Mouse (Mus musculus): ENCODE data around the gene Hivep3. TPM values are rescaled to one million over a fixed set of nuclear protein-coding genes. Genes with fewer than 3 reads are reported as not detected.

The Hivep3 gene
- polyA plus RNA-seq, 1 experiment from 2014 or later = 0.84 TPM

GRCm38 (mm10) chr4:119911071-119911904 lies 177.7 kb downstream of the Hivep3 start:
- Histone ChIP-seq H3K4me1 (replicated peaks) (no peaks in the 10 kb centered on the region), H3K4me3 (replicated peaks) (no peak overlapping the region), H3K27ac (no peak overlapping the region), H3K9ac (replicated peaks) (no peak overlapping the region), H3K27me3 (no peaks in the 10 kb centered on the region), H3K9me3 (no peaks in the 10 kb centered on the region), H3K36me3 (no peaks in the 10 kb centered on the region), H3K4me2 (no peak overlapping the region)
- ATAC-seq (ENCODE audit: insufficient number of reproducible peaks, insufficient read depth, low FRiP score, low TSS enrichment, low read depth) = no peak
- 70% methylated on average over 13 of the region's 13 CpGs for WGBS

DNA sequence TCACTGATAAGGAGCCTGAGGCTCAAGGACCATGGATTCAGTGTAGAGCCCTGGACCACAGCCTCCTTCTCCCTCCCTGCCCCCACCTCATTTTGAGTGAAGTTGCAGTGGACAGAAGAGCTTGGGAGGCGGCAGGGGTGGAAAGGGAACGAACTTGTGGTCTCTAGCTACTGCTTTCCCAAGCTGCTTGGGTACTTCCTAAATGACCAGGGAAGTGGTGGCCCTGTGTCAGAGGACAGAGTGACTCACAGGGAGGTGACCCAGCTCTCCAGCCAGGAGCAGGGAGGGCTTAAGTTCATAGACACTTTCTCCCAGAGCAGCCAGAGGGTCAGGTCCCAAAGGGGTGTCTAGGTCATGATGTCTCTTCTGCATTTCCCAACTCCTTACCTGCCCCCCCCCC lies 178.6 kb downstream of the Hivep3 start:
- no peaks in the 10 kb centered on the region for H3K36me3 ChIP-seq
- no peak overlapping the region for H3K4me3 ChIP-seq (replicated peaks)
- ATAC-seq (ENCODE audit: insufficient number of reproducible peaks, insufficient read depth, low FRiP score, low TSS enrichment, low read depth) = no peak
- H3K27me3 ChIP-seq = no peaks in the 10 kb centered on the region
- H3K9ac ChIP-seq (replicated peaks) = no peak overlapping the region
- H3K4me1 ChIP-seq (replicated peaks) = no peaks in the 10 kb centered on the region
- WGBS = 64% methylated on average over 2 of the region's 2 CpGs
- no peak overlapping the region for H3K27ac ChIP-seq
- no peak overlapping the region for H3K4me2 ChIP-seq
- H3K9me3 ChIP-seq = no peaks in the 10 kb centered on the region

- no peak overlapping the region for H3K4me3 ChIP-seq (replicated peaks)
- H3K9ac ChIP-seq (replicated peaks) = no peak overlapping the region
- WGBS = 21% methylated on average over 4 of the region's 4 CpGs
- no peak for ATAC-seq (ENCODE audit: insufficient number of reproducible peaks, insufficient read depth, low FRiP score, low TSS enrichment, low read depth)
- H3K4me1 ChIP-seq (replicated peaks) = no peaks in the 10 kb centered on the region
- H3K36me3 ChIP-seq = no peaks in the 10 kb centered on the region
- H3K4me2 ChIP-seq = no peak overlapping the region
- H3K27ac ChIP-seq = no peak overlapping the region
- no peaks in the 10 kb centered on the region for H3K27me3 ChIP-seq
- H3K9me3 ChIP-seq = no peaks in the 10 kb centered on the region
Measured at GRCm38 (mm10) chr4:119914194-119914593, 180.6 kb downstream of the Hivep3 start.

- no peaks in the 10 kb centered on the region for H3K27me3 ChIP-seq
- 72% methylated on average over 2 of the region's 2 CpGs for WGBS
- H3K36me3 ChIP-seq = no peaks in the 10 kb centered on the region
- no peaks in the 10 kb centered on the region for H3K9me3 ChIP-seq
- no peak for ATAC-seq (ENCODE audit: insufficient number of reproducible peaks, insufficient read depth, low FRiP score, low TSS enrichment, low read depth)
- H3K4me3 ChIP-seq (replicated peaks) = no peak overlapping the region
- no peak overlapping the region for H3K27ac ChIP-seq
- H3K4me2 ChIP-seq = no peak overlapping the region
- H3K4me1 ChIP-seq (replicated peaks) = no peaks in the 10 kb centered on the region
- H3K9ac ChIP-seq (replicated peaks) = no peak overlapping the region
Measured at GRCm38 (mm10) chr4:119915069-119915468, 181.5 kb downstream of the Hivep3 start.

- Histone ChIP-seq H3K36me3 (no peaks in the 10 kb centered on the region), H3K9ac (replicated peaks) (no peak overlapping the region), H3K4me3 (replicated peaks) (no peak overlapping the region), H3K27me3 (no peaks in the 10 kb centered on the region), H3K27ac (no peak overlapping the region), H3K4me2 (no peak overlapping the region), H3K4me1 (replicated peaks) (no peaks in the 10 kb centered on the region), H3K9me3 (no peaks in the 10 kb centered on the region)
- ATAC-seq (ENCODE audit: insufficient number of reproducible peaks, insufficient read depth, low FRiP score, low TSS enrichment, low read depth) = no peak
- WGBS = 75% methylated on average over 7 of the region's 7 CpGs
Measured at GRCm38 (mm10) chr4:119917502-119917901, 183.9 kb downstream of the Hivep3 start.

DNA sequence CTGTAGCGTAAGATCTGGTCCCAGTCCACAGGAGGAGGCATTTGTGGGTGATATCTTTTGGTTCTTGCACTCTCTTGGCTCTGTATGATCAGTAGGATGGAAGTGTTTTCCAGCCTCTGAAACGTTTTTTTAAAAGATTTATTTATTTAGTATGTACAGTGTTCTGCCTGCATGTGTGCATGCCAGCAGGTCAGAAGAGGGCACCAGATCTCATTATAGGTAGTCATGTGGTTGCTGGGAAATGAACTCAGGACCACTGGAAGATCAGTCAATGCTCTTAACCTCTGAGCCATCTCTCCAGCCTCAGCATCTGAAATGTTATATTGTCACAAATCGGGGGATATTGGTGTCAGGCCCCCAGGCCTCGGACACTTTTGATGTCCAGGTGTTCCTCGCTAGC lies 185.8 kb downstream of the Hivep3 start:
- WGBS = 72% methylated on average over 5 of the region's 5 CpGs
- no peaks in the 10 kb centered on the region for H3K4me1 ChIP-seq (replicated peaks)

DNA sequence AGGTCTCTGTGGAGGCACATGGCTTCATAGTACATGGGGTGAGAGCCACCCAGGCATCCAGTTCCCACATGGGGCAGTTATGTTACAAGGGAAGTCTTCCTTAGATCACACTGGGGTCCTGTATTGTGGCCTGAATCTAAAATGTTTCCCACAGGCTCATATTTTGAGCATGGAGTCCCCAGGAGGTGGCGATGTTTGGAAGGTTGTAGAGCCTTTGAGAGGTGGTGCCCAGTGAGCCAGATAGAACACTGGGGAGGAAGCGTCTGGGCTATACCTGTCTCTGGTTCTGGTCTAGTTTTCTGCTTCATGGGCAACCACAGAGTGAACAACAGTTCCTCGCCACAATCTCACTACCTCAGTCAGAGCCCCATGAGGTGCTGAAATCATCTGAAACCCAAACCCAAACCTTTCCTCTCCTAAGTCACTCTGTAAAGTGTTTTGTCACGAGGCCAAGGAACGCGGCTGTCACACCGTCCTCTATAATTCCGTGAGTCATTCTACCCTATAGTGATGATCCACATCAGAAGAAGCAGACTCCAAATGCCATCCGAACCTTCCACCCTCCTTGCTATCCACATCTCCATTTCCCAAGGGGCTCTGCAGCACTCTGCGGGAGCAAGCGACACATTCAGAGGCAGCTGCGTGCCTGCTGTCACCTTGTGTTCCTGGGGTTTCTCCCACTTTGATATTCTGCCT lies 187.6 kb downstream of the Hivep3 start:
- H3K36me3 ChIP-seq = no peaks in the 10 kb centered on the region
- ATAC-seq (ENCODE audit: insufficient number of reproducible peaks, insufficient read depth, low FRiP score, low TSS enrichment, low read depth) = no peak
- H3K9ac ChIP-seq (replicated peaks) = no peak overlapping the region
- 0 out of 2 replicates have a peak, but pooled peaks cover 3% of the 10 kb centered on the region for H3K9me3 ChIP-seq
- 83% methylated on average over 12 of the region's 12 CpGs for WGBS
- no peak overlapping the region for H3K4me2 ChIP-seq
- no peak overlapping the region for H3K4me3 ChIP-seq (replicated peaks)
- H3K4me1 ChIP-seq (replicated peaks) = no peaks in the 10 kb centered on the region
- no peak overlapping the region for H3K27ac ChIP-seq
- H3K27me3 ChIP-seq = no peaks in the 10 kb centered on the region

More for the DNA sequence above, 185.8 kb downstream of the Hivep3 start:
- Histone ChIP-seq H3K4me2 (no peak overlapping the region), H3K27ac (no peak overlapping the region), H3K9me3 (0 out of 2 replicates have a peak, but pooled peaks cover 3% of the 10 kb centered on the region), H3K4me3 (replicated peaks) (no peak overlapping the region), H3K9ac (replicated peaks) (no peak overlapping the region), H3K36me3 (no peaks in the 10 kb centered on the region), H3K27me3 (no peaks in the 10 kb centered on the region)
- ATAC-seq (ENCODE audit: insufficient number of reproducible peaks, insufficient read depth, low FRiP score, low TSS enrichment, low read depth) = no peak

- H3K4me3 ChIP-seq (replicated peaks) = no peak overlapping the region
- WGBS = 76% methylated on average over 8 of the region's 8 CpGs
- H3K9ac ChIP-seq (replicated peaks) = no peak overlapping the region
- peak; percentile 31; the same call in 1 of the 2 replicates for ATAC-seq (ENCODE audit: insufficient number of reproducible peaks, insufficient read depth, low FRiP score, low TSS enrichment, low read depth)
- no peaks in the 10 kb centered on the region for H3K36me3 ChIP-seq
- 0 out of 2 replicates have a peak, but pooled peaks cover 3% of the 10 kb centered on the region for H3K9me3 ChIP-seq
- H3K27ac ChIP-seq = no peak overlapping the region
- no peaks in the 10 kb centered on the region for H3K27me3 ChIP-seq
- H3K4me2 ChIP-seq = no peak overlapping the region
- no peaks in the 10 kb centered on the region for H3K4me1 ChIP-seq (replicated peaks)
Measured at GRCm38 (mm10) chr4:119921723-119922266, 188.2 kb downstream of the Hivep3 start.

GRCm38 (mm10) chr4:119922945-119923344 lies 189.4 kb downstream of the Hivep3 start:
- no peak for ATAC-seq (ENCODE audit: insufficient number of reproducible peaks, insufficient read depth, low FRiP score, low TSS enrichment, low read depth)
- Histone ChIP-seq H3K4me3 (replicated peaks) (no peak overlapping the region), H3K4me2 (no peak overlapping the region), H3K9me3 (0 out of 2 replicates have a peak, but pooled peaks cover 3% of the 10 kb centered on the region), H3K27ac (no peak overlapping the region), H3K27me3 (no peaks in the 10 kb centered on the region), H3K4me1 (replicated peaks) (no peaks in the 10 kb centered on the region), H3K9ac (replicated peaks) (no peak overlapping the region), H3K36me3 (no peaks in the 10 kb centered on the region)
- 89% methylated on average over 8 of the region's 8 CpGs for WGBS

DNA sequence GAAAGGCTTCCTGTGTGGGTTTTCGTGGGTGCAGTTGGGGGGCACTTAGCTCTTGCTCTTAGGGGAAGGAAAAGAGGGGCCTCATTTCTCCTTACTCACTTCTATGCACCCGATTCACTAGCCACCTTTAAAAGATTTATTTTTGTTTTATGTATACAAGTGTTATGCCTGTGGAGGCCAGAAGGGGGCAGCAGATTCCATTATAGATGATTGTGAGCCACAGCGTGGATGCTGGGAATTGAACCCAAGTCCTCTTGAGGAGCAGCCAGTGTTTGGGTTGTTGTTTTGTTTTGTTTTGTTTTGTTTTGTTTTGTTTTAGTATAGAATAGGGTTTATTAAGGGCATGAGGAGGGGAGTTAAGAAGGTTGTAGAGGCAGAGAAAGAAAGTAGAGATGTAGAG lies 189.8 kb downstream of the Hivep3 start:
- Histone ChIP-seq H3K27ac (no peak overlapping the region), H3K4me2 (no peak overlapping the region), H3K27me3 (no peaks in the 10 kb centered on the region), H3K4me3 (replicated peaks) (no peak overlapping the region), H3K4me1 (replicated peaks) (no peaks in the 10 kb centered on the region), H3K9me3 (0 out of 2 replicates have a peak, but pooled peaks cover 3% of the 10 kb centered on the region), H3K36me3 (no peaks in the 10 kb centered on the region), H3K9ac (replicated peaks) (no peak overlapping the region)
- WGBS = 88% methylated on average over 3 of the region's 3 CpGs
- no peak for ATAC-seq (ENCODE audit: insufficient number of reproducible peaks, insufficient read depth, low FRiP score, low TSS enrichment, low read depth)

GRCm38 (mm10) chr4:119925052-119925451 lies 191.5 kb downstream of the Hivep3 start:
- Histone ChIP-seq H3K9ac (replicated peaks) (no peak overlapping the region), H3K27ac (no peak overlapping the region), H3K27me3 (no peaks in the 10 kb centered on the region), H3K9me3 (0 out of 2 replicates have a peak, but pooled peaks cover 3% of the 10 kb centered on the region), H3K4me2 (no peak overlapping the region), H3K36me3 (no peaks in the 10 kb centered on the region), H3K4me3 (replicated peaks) (no peak overlapping the region), H3K4me1 (replicated peaks) (no peaks in the 10 kb centered on the region)
- no peak for ATAC-seq (ENCODE audit: insufficient number of reproducible peaks, insufficient read depth, low FRiP score, low TSS enrichment, low read depth)

Measured in limb, embryonic 12.5 days (tissue).